Mouse (Mus musculus) C2C12 (cell line): ENCODE results near the gene Mctp2.

Experiments
- CEBPB ChIP-seq: IDR thresholded peaks from one replicate; pipeline ENCODE4 v1.6.1; 2011; ENCODE audit warnings: low read depth, mild to moderate bottlenecking, control low read depth, moderate library complexity
- CTCF ChIP-seq: IDR thresholded peaks from one replicate; pipeline ENCODE4 v1.5.1; 2011; ENCODE audit not compliant: control insufficient read depth, insufficient read depth, insufficient read length
- FOSL1 ChIP-seq: IDR thresholded peaks from one replicate; pipeline ENCODE4 v1.8.0; 2011; ENCODE audit warnings: mild to moderate bottlenecking, low read length; ENCODE audit not compliant: poor library complexity, insufficient read depth, severe bottlenecking
- MAX ChIP-seq: IDR thresholded peaks from one replicate; pipeline ENCODE4 v1.6.1; 2011; ENCODE audit warnings: mild to moderate bottlenecking, control low read depth
- MYOG ChIP-seq: IDR thresholded peaks from one replicate; pipeline ENCODE4 v1.6.1; 2011; ENCODE audit not compliant: control insufficient read depth, insufficient read length; ENCODE audit errors: extremely low read depth
- USF1 ChIP-seq: IDR thresholded peaks from one replicate; pipeline ENCODE4 v1.6.1; 2011; ENCODE audit warnings: low read depth, mild to moderate bottlenecking, control low read depth, moderate library complexity

GRCm38 (mm10) chr7:72104170-72104569 lies 202.2 kb downstream of the Mctp2 start:
- TF ChIP-seq CTCF (no peak), CEBPB (no peak), FOSL1 (no peak), MAX (no peak), MYOG (no peak), USF1 (no peak)
